Mouse (Mus musculus): Measurements from ENCODE around the gene Nfkbib.

GRCm38 (mm10) chr7:28765211-28765610, 2.1 kb downstream of the Nfkbib start:
- TF ChIP-seq CTCF (IDR thresholded peaks at IDR 0.05; ENCODE audit: low read depth, low read length) (no peak), POLR2A (IDR thresholded peaks at IDR 0.05; ENCODE audit: borderline replicate concordance, low read depth, low read length) (no peak)
